Mouse (Mus musculus): ENCODE data around the gene Actg1.
A peak's percentile ranks its signal among the peaks of the same experiment; 100 is the strongest.

Gene Actg1

GRCm38 (mm10) chr11:120311561-120311960, 36.8 kb downstream of the Actg1 start:
- DNase-seq (ENCODE audit: low spot score in 2 of 2) = no peak

GRCm38 (mm10) chr11:120310813-120311312, 37.5 kb downstream of the Actg1 start:
- DNase-seq (ENCODE audit: low spot score in 2 of 2) = peak; percentile 92 to 95

GRCm38 (mm10) chr11:120308441-120309320, 39.7 kb downstream of the Actg1 start:
- no peak for DNase-seq (ENCODE audit: low spot score in 2 of 2)

- peak; percentile 96 to 97 for DNase-seq (ENCODE audit: low spot score in 2 of 2)
These were observed 40.5 kb downstream of the Actg1 start for GRCm38 (mm10) chr11:120307566-120308430.

- DNase-seq (ENCODE audit: low spot score in 2 of 2) = no peak
These were observed 41.3 kb downstream of the Actg1 start for GRCm38 (mm10) chr11:120307132-120307413.

GRCm38 (mm10) chr11:120306366-120307131, 41.8 kb downstream of the Actg1 start:
- DNase-seq (ENCODE audit: low spot score in 2 of 2) = no peak

GRCm38 (mm10) chr11:120305535-120306365, 42.6 kb downstream of the Actg1 start:
- DNase-seq (ENCODE audit: low spot score in 2 of 2) = no peak

GRCm38 (mm10) chr11:120304886-120305534, 43.3 kb downstream of the Actg1 start:
- DNase-seq (ENCODE audit: low spot score in 2 of 2) = peak; percentile 72 to 77

- DNase-seq (ENCODE audit: low spot score in 2 of 2) = no peak
These were observed 44.0 kb downstream of the Actg1 start for GRCm38 (mm10) chr11:120304350-120304694.

- DNase-seq (ENCODE audit: low spot score in 2 of 2) = no peak
These were observed 44.6 kb downstream of the Actg1 start for GRCm38 (mm10) chr11:120303559-120304349.

GRCm38 (mm10) chr11:120303119-120303518, 45.2 kb downstream of the Actg1 start:
- no peak for DNase-seq (ENCODE audit: low spot score in 2 of 2)

GRCm38 (mm10) chr11:120299484-120299883, 48.9 kb downstream of the Actg1 start:
- no peak for DNase-seq (ENCODE audit: low spot score in 2 of 2)

GRCm38 (mm10) chr11:120298441-120299141, 49.8 kb downstream of the Actg1 start:
- DNase-seq (ENCODE audit: low spot score in 2 of 2) = no peak

- DNase-seq (ENCODE audit: low spot score in 2 of 2) = no peak
These were observed 50.6 kb downstream of the Actg1 start for GRCm38 (mm10) chr11:120297767-120298166.

GRCm38 (mm10) chr11:120296305-120297144, 51.8 kb downstream of the Actg1 start:
- DNase-seq (ENCODE audit: low spot score in 2 of 2) = no peak
